Mouse (Mus musculus) hindbrain, embryonic 13.5 days (tissue): ENCODE measurements around the gene Gm7173. TPM values are rescaled to one million over a fixed set of nuclear protein-coding genes. Genes with fewer than 3 reads are reported as not detected.

ENCODE experiments used
- ATAC-seq: fragments of 200-750 bp; cut with Nextera tagmentation; 2 replicates; pipeline ENCODE4 v1.8.0; 2017; ENCODE audit warnings: moderate TSS enrichment; ENCODE audit not compliant: low FRiP score
- H3K27ac ChIP-seq: fragments of 300-500 bp; sonication (generic); 2 replicates; pipeline ENCODE4 v1.5.1; 2015; ENCODE audit warnings: inconsistent platforms, mild to moderate bottlenecking, moderate library complexity
- H3K27me3 ChIP-seq: fragments of 300-500 bp; sonication (generic); 2 replicates; pipeline ENCODE4 v1.6.1; 2015; ENCODE audit warnings: mild to moderate bottlenecking, inconsistent platforms
- H3K36me3 ChIP-seq: fragments of 300-500 bp; sonication (generic); 2 replicates; pipeline ENCODE4 v1.6.1; 2015; ENCODE audit warnings: mild to moderate bottlenecking, inconsistent platforms
- H3K4me1 ChIP-seq: fragments of 300-500 bp; sonication (generic); replicated peaks from 2 replicates; pipeline ENCODE4 v1.6.1; 2015; ENCODE audit warnings: inconsistent platforms
- H3K4me2 ChIP-seq: fragments of 300-500 bp; sonication (generic); 2 replicates; pipeline ENCODE4 v1.6.1; 2015; ENCODE audit warnings: inconsistent platforms, mild to moderate bottlenecking, moderate library complexity
- H3K4me3 ChIP-seq: fragments of 300-500 bp; sonication (generic); 2 replicates; pipeline ENCODE4 v1.5.1; 2015; ENCODE audit warnings: mild to moderate bottlenecking, inconsistent platforms
- H3K9ac ChIP-seq: fragments of 300-500 bp; sonication (generic); 2 replicates; pipeline ENCODE4 v1.6.1; 2015; ENCODE audit warnings: mild to moderate bottlenecking, inconsistent platforms
- H3K9me3 ChIP-seq: fragments of 300-500 bp; sonication (generic); 2 replicates; pipeline ENCODE4 v1.6.1; 2016; ENCODE audit warnings: inconsistent platforms
- WGBS: fragments of 180-500 bp; shearing (Covaris S2); methylation state at CpG from one replicate; pipeline ENCODE4 v1.1.7; 2015; 5-methylcytosine and 5-hydroxymethylcytosine counted together
- polyA plus RNA-seq: library from polyadenylated mRNA; unstranded; fragments of >200 nt; fragmentation: Nextera tagmentation; extraction: Ambion mirVana; gene quantifications from 2 replicates; pipeline ENCODE4 v1.2.1, GENCODE M21; 2015

The Gm7173 gene
- 1.0 and 2.0 TPM in 2 replicates for polyA plus RNA-seq

GRCm38 (mm10) chrX:79516977-79517645 is at the start of gene Gm7173:
Gene Gm7173 (minus strand): TSS chrX:79517285.
- H3K9me3 ChIP-seq: no peaks in the 10 kb centered on the region
- peak within 1 kb of the TSS; percentile 26; the same call in 1 of the 2 replicates for H3K9ac ChIP-seq
- no peaks in the 10 kb centered on the region for H3K4me1 ChIP-seq
- H3K4me2 ChIP-seq: peak within 1 kb of the TSS; percentile 52
- H3K36me3 ChIP-seq: no peaks in the 10 kb centered on the region
- peak within 1 kb of the TSS; percentile 43 for H3K4me3 ChIP-seq
- ATAC-seq: peak; percentile 88
- H3K27me3 ChIP-seq: no peaks in the 10 kb centered on the region
- 0 out of 2 replicates have a peak within 1 kb of the TSS, but pooled peaks have one; percentile 1 for H3K27ac ChIP-seq
- WGBS: 27% methylated on average over 23 of the region's 23 CpGs

- Histone ChIP-seq H3K4me1 (no peaks in the 10 kb centered on the region), H3K9ac (no peak overlapping the region), H3K4me3 (peak overlapping the region; percentile 43), H3K36me3 (no peaks in the 10 kb centered on the region), H3K27ac (no peak overlapping the region), H3K4me2 (peak overlapping the region; percentile 52; the same call in 1 of the 2 replicates), H3K27me3 (no peaks in the 10 kb centered on the region), H3K9me3 (no peaks in the 10 kb centered on the region)
- no peak for ATAC-seq
- WGBS: 87% methylated on average over 1 of the region's 1 CpGs
Observed at GRCm38 (mm10) chrX:79517646-79518016, 546 bp upstream of the Gm7173 start.

GRCm38 (mm10) chrX:79316790-79317189 is 200.3 kb downstream of the Gm7173 start:
- H3K4me1 ChIP-seq: no peaks in the 10 kb centered on the region
- H3K4me2 ChIP-seq: no peak overlapping the region
- no peaks in the 10 kb centered on the region for H3K9me3 ChIP-seq
- no peak overlapping the region for H3K9ac ChIP-seq
- ATAC-seq: no peak
- no peaks in the 10 kb centered on the region for H3K27me3 ChIP-seq
- H3K4me3 ChIP-seq: no peak overlapping the region
- no peaks in the 10 kb centered on the region for H3K36me3 ChIP-seq
- H3K27ac ChIP-seq: no peak overlapping the region

Other genes with a start within 250 kb of the Gm7173 start
- gene Mageb16, start 154.2 kb upstream of the Gm7173 start, polyA plus RNA-seq: 0.22 and 0.36 TPM in 2 replicates